Mouse (Mus musculus) lung, postnatal 25 days (tissue): ENCODE measurements around the gene Eml2.

Source experiments
- DNase-seq: peaks from one replicate; pipeline ENCODE4 v3.0.0; 2022; ENCODE audit warnings: low spot score

The Eml2 gene

GRCm38 (mm10) chr7:19162928-19163327, 13.3 kb upstream of the Eml2 start:
- no peak for DNase-seq

GRCm38 (mm10) chr7:19163752-19164151, 12.5 kb upstream of the Eml2 start:
- DNase-seq = no peak

- no peak for DNase-seq
Observed at GRCm38 (mm10) chr7:19164189-19164588, 12.0 kb upstream of the Eml2 start.

- no peak for DNase-seq
Observed at GRCm38 (mm10) chr7:19164978-19165377, 11.2 kb upstream of the Eml2 start.

GRCm38 (mm10) chr7:19165656-19166423, 10.4 kb upstream of the Eml2 start, which contains the start of gene Gipr:
Gipr (minus strand) TSS chr7:19166127.
- no peak for DNase-seq

- no peak for DNase-seq
Observed at GRCm38 (mm10) chr7:19166990-19167389, 9.2 kb upstream of the Eml2 start.

GRCm38 (mm10) chr7:19169506-19169905, 6.7 kb upstream of the Eml2 start:
- DNase-seq = no peak

- no peak for DNase-seq
Observed at GRCm38 (mm10) chr7:19170142-19170541, 6.1 kb upstream of the Eml2 start.

- no peak for DNase-seq
Observed at GRCm38 (mm10) chr7:19171831-19172230, 4.4 kb upstream of the Eml2 start.

- peak; percentile 80 for DNase-seq
Observed at GRCm38 (mm10) chr7:19172874-19173273, 3.3 kb upstream of the Eml2 start.

GRCm38 (mm10) chr7:19176516-19176947, 311 bp downstream of the Eml2 start:
- no peak for DNase-seq

- DNase-seq = no peak
Observed at GRCm38 (mm10) chr7:19177216-19177615, 995 bp downstream of the Eml2 start.

- no peak for DNase-seq
Observed at GRCm38 (mm10) chr7:19178035-19178434, 1.8 kb downstream of the Eml2 start.

- DNase-seq = peak; percentile 74
Observed at GRCm38 (mm10) chr7:19178443-19179092, 2.3 kb downstream of the Eml2 start.

GRCm38 (mm10) chr7:19179173-19179572, 3.0 kb downstream of the Eml2 start:
- peak; percentile 73 for DNase-seq

GRCm38 (mm10) chr7:19179936-19180335, 3.7 kb downstream of the Eml2 start:
- DNase-seq = no peak

GRCm38 (mm10) chr7:19180862-19181429, 4.7 kb downstream of the Eml2 start:
- peak; percentile 36 for DNase-seq

- DNase-seq = no peak
Observed at GRCm38 (mm10) chr7:19184250-19184649, 8.0 kb downstream of the Eml2 start.

- no peak for DNase-seq
Observed at GRCm38 (mm10) chr7:19184758-19185157, 8.5 kb downstream of the Eml2 start.

GRCm38 (mm10) chr7:19194676-19195075, 18.5 kb downstream of the Eml2 start:
- no peak for DNase-seq

- no peak for DNase-seq
Observed at GRCm38 (mm10) chr7:19196676-19197075, 20.5 kb downstream of the Eml2 start.

- DNase-seq = no peak
Observed at GRCm38 (mm10) chr7:19197985-19198384, 21.8 kb downstream of the Eml2 start.

GRCm38 (mm10) chr7:19201660-19202059, 25.4 kb downstream of the Eml2 start:
- no peak for DNase-seq
